Mouse (Mus musculus): ENCODE data around the gene Slc9a3.

Slc9a3 gene

DNA sequence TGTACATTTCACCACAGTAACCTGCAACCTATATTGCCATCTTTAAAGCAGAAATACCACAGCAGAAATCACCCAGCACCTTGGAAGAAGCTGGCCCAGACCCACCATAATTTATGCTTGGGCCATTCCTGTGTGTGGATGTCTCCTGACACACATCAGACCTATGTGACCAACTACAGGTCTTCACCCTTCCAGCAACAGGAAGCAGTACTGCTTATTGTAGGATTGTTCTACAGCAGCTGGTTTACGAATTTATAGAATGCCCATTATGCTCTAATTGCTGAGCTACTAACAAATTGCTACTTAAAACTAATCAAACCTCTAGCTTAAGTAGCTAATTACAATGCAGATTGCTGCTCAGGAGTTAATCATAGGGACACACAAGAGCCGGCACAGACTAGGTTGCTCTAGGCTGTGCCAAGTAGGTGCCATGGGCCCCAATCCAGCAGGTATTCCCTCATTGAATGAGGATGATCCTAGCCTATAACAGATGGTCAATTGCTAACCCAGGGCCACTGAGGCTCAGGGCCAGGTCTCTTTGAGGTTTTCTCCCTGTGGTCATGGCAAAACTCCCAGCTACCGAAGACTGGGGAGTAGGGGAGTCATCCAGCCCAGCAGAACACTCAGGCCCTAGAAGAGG, 24.8 kb downstream of the Slc9a3 start:
- DNase-seq, result peak in 1 of 2 experiments; percentile 34

DNA sequence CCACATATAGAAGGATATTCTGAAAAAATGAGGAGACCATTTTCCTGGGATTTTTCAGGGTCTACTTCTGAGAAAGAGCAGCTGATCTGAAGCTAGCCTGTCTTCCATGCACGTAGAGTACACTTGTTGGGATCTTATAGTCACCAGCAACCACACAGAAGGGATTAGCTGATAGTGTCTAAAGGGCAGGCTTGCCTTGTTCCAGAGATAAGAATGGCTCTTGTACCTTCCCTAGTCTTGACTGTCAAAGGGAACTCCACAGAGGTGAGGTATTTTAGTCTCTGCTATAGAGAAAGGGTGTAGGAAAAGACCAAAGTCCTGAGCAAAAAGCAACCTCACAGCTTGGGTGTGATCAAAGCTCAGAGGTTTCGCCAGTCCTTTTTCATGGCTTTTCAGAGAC, 26.1 kb downstream of the Slc9a3 start:
- no peak for DNase-seq

DNA sequence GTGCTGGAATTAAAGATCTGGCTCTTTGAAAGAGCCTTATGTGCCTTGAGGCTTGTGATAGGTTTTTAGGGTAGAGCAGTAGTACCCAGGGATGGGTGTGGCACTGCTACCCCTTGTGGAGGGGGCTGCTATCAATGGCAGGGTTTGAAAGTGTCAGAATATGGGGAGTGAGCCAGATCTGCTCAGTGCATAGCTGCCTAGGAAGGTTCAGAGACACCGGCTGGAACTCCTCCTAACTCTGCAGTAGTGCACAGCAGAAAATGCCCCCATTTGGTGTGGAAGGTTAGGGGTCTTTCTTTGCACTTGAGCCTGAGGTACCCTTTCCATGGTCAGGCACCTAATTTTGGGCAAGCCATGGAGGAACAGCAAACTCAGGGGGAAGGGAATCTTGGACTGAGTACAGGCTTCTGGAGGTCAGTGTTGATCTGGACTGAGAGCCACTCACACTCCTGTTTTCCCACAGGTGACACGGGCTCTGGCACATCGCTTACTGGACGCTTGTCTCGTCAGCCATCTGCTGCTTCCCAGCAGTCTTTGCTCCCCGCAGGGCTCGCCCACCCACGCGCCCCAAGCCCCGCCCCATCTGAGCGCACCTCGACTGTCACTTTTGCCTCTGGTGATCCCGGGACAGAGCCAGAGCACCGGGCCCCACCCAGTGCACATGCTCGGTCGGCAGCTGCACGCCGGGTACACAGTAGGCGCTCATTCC, 45.2 kb downstream of the Slc9a3 start:
- DNase-seq, result peak in 1 of 2 experiments; percentile 18

GRCm38 (mm10) chr13:74167057-74167413, 45.8 kb downstream of the Slc9a3 start:
- DNase-seq, result no peak

- DNase-seq, result no peak
These were observed 46.2 kb downstream of the Slc9a3 start for GRCm38 (mm10) chr13:74167492-74167891.

GRCm38 (mm10) chr13:74169446-74170164, 48.3 kb downstream of the Slc9a3 start:
- no peak for DNase-seq

DNA sequence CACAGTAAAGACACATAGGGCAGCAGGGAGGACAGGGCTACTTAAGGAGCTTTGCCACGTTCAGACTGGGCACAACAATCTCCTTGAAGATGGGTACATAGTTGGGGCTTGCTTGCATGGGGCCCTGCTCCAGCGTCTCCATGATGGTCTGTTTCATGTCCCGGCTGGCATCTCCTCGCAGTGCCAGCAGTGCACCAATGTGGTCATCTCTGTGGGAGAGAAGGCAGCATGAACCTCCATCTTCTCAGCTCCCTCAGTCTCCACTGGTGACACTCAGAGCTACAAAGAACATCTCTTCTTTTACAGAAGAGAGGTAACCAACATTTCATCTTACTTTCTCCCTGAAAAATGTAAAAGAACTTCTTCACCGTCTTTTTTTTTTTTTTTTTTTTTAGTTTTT, 50.8 kb downstream of the Slc9a3 start:
- no peak for DNase-seq

- DNase-seq, result no peak
These were observed 61.9 kb downstream of the Slc9a3 start for GRCm38 (mm10) chr13:74183011-74183695.

GRCm38 (mm10) chr13:74192613-74193012, 71.4 kb downstream of the Slc9a3 start:
- peak in 1 of 2 experiments; percentile 15 for DNase-seq

DNA sequence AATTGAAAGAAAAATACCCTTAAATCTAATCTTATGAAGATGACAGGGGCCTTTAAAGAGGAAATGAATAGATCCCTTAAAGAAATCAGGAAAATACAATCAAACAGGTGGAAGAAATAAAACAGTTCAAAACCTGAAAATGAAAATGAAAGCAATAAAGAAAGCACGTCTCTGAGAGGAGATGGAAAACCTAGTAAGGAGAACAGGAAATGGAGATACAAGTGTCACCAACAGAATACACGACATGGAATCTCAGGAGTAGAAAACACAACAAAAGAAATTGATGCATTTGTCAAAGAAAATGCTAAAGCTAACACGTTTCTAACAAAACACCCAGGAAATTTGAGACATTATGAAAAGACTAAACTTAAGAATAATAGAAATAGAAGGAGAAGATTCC, 75.2 kb downstream of the Slc9a3 start:
- no peak for DNase-seq

- DNase-seq, result peak; percentile 91 to 95
These were observed 87.2 kb downstream of the Slc9a3 start, which contains the start of gene Exoc3 for GRCm38 (mm10) chr13:74208317-74208985. Gene Exoc3, minus strand, starts transcription at chr13:74208732.

DNA sequence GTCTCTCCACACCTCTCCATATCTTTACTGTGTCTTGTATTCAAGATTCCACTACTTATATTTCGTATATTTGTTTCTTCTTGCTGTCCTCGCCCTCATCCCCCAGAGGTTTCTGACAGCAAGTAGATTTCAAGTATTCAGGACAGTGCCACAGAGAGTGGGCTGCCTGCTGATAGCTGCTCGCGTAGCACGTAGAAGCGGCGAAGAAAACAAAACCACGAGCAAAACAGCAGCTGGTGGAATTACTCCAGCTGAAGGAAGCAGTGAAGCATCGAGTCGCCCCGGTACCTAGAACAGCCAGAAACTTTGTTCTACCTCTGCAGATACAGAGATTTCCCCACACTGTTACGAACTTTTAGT, 87.7 kb downstream of the Slc9a3 start:
- peak; percentile 19 to 35 for DNase-seq

DNA sequence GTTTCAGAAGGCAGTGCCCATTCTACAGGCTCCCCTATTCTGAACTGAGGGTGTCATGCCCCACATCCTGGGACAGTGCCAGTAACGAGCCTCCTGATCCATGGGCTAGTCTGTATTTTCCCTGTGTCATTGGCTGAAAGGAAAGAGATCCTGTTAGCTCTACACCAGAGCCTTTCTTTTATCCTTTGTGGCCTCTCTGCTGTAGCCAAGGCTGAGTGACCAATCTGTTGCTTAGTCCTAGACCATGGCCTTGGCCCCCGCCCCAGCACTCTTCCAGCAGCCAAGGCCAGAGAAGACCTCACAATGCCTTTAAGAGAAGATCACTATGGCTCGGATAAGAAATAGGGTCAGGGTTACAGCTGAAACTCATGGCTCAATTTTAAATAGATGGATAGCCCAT, 97.2 kb downstream of the Slc9a3 start:
- no peak for DNase-seq
